Mouse (Mus musculus) mature B cell (primary cell): ENCODE data around the gene Ulk4.
"Not testable (repeated sequence)": the region's sequence is repeated elsewhere in the genome, so short reads cannot be mapped to it uniquely, and the experiment has no call there.

Source experiments
- in situ Hi-C: fragments of 300-500 bp; cut with MboI; formaldehyde crosslinking; loops from 2 replicates; pipeline ENCODE4 v1.14.3; 2019

Ulk4 gene

GRCm38 (mm10) chr9:120934821-120935633 is 342.0 kb downstream of the Ulk4 start:
- in situ Hi-C loops, result loop anchor here (25.0 kb wide), 1 partner anchor 348 kb away; no protein-coding TSS in a partner anchor

- in situ Hi-C loops, result loop anchor here (25.0 kb wide), 1 partner anchor 347 kb away; no protein-coding TSS in a partner anchor
Observed at GRCm38 (mm10) chr9:120933886-120934758, 342.9 kb downstream of the Ulk4 start.

- in situ Hi-C loops, result loop anchor here (25.0 kb wide), 1 partner anchor 346 kb away; no protein-coding TSS in a partner anchor
Observed at GRCm38 (mm10) chr9:120933587-120933885, 343.5 kb downstream of the Ulk4 start.

DNA sequence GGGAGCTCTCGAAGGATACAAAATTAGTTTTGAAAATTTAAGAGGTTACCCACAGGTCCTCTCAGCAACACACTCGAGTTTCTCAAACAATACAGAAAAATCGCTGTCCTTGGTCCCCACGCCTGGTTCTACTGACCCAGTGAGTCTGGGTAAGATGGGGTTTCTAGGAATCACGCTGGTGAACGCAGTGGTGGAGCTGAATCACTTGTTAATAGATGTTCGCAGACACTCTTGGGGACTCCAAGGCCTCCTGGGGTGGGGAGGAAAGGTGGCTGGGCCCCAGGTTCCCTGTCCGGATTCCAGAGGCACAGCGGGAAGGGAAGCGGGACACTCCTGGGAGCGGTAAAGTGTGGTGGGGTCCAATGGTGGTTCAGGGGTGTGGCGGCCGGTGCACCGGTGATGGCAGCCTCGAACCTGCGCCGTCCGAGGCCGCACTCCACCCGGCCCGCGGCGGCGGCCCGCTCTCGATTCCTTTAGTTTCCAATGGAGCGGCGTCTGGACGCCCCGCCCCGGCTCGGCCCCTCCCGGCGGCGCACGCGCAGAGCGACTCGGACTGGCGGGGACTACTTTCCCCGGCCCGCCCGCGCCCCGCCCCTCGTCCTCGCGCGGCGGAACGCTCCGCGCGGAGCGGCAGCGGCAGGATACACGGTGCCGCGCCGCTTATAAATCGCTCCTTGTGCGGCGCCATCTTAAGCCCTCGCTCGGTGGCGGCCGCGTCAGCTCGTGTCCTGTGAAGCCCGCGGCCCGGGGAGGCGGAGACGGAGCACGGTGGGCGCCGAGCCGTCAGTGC is 344.0 kb downstream of the Ulk4 start:
- in situ Hi-C loops, result loop anchor here (25.0 kb wide), 1 partner anchor 346 kb away; no protein-coding TSS in a partner anchor

DNA sequence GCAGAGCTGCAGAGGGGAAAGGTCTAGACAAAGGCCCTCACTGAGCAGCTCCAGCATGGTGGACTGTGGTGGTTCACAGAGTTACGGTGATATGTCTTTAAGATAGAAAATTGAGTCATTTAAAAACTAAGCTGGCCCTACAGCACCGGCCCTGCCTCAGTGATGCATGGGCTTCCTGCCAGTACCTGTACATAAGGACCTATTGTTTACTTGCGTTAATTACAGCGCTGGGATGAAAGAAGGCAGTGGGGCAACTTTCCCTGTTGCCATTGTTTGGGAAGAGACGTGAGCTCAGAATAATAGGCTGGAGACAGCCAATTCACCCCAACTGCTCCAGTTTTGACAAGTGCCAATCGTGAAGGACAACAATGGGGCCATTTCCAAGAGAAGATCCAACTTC is 344.6 kb downstream of the Ulk4 start:
- in situ Hi-C loops, result loop anchor here (25.0 kb wide), 1 partner anchor 345 kb away; no protein-coding TSS in a partner anchor

DNA sequence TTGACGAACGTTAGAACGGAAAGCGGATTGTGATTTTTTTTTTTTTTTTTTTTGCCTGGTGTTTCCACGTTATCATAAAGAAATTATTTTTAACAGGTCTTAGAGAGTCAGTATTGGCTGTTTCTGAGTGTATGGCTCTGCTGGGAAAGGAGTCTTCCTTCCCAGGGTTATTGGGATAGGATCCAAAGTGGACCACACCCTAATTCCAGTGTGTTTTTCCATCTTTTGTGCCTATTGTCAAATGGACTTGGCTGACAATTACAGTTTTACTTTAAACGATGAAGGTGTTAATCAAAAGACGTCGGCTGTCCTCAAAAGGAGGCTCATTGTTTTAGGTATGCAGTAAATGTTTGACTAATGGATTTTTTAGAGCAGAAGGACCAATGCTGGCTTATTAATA is 346.2 kb downstream of the Ulk4 start:
- in situ Hi-C loops, result loop anchor here (25.0 kb wide), 1 partner anchor 344 kb away; no protein-coding TSS in a partner anchor

DNA sequence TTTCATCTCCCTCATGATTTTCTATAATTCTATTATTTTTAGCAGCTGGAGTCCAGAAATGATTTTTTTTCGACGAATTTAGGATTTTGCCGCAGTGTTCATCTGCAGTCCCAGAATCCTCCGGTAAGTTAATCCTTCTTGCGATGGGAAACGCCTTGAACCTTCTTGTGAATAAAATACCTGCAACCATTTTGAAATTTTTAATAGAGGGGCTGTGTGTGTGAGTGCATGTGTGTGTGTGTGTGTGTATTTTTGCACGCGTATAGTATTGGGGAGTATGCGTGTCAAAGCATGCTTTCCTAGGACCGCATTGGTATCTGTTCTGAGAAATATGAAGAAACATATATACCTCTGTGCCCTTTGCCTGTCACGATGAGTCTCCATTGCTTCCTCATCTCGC is 347.0 kb downstream of the Ulk4 start:
- in situ Hi-C loops, result loop anchor here (25.0 kb wide), 1 partner anchor 343 kb away; no protein-coding TSS in a partner anchor

DNA sequence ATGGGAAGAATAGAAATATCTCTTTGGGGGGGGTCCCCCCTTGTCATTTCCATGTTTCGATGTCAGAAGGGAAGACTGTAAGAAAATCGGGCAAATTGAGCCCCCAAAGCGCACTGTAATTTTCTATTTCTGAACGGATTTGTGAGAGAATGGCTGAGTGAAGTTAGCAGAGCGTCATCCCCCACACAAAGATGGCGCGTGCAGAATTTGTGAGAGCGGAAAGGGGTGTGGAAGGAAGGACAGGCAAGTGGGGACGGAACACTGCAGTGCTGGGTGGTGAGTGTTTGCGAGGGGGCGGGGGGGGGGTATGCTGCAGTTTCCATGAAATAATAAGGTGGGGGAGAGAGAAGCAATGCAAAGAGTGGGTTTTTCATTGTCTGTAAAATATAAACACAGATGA is 347.9 kb downstream of the Ulk4 start, which contains the start of gene Ctnnb1:
Gene Ctnnb1 (plus strand): TSS at position 136 of the 400 bp plus-strand sequence.
- in situ Hi-C loops, result loop anchor here (25.0 kb wide), 1 partner anchor 342 kb away; no protein-coding TSS in a partner anchor

DNA sequence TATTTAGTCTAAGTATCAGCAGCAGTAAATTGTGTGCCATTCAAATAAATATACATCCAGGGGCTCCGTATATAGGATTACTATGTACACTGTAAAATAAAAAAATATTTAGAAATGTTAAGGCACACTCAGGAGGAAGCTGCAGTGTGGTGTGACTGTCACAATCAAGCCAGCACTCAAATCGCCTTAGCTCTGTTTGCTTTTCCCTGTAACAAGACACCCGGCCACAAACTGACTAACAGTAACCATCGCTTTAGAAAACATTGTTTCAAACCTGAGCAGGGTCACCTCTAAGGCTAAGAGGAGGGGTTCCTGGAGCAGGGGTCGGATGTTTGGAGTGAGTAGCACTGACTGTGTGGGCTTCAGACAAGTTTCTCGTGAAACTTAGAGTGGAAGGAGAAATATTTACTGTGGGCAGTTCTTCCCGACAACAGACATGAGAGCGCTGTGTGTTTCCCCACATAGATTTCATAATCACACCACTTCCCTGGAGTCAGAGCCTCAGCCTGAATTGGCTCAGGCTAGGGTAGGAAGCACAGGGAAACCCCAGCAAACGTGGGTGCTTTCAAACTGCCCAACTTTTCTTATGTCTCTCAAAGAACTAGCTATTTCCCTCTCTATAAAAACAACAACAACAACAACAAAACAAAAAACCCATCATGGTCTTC is 349.9 kb downstream of the Ulk4 start:
- in situ Hi-C loops, result loop anchor here (25.0 kb wide), 1 partner anchor 340 kb away; no protein-coding TSS in a partner anchor

DNA sequence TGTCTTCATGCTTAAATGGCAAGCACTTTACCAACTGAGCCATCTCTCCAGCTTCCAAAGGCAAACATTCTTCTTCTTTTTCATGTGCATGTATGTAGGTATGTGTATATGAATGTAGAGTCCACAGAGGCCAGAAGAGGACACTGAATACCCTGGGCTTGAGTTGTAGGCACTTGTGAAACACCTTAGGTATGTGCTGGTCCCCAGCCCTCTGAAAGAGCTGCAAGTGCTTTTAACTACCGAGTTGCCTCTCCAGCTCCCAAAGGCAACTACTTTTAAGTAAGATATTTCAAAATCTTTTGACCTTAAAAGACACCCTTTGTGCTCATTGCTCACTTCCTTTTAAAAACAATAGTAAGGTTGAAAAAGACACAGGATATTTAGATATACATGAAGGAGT is 350.9 kb downstream of the Ulk4 start:
- in situ Hi-C loops, result loop anchor here (25.0 kb wide), 1 partner anchor 339 kb away; no protein-coding TSS in a partner anchor

DNA sequence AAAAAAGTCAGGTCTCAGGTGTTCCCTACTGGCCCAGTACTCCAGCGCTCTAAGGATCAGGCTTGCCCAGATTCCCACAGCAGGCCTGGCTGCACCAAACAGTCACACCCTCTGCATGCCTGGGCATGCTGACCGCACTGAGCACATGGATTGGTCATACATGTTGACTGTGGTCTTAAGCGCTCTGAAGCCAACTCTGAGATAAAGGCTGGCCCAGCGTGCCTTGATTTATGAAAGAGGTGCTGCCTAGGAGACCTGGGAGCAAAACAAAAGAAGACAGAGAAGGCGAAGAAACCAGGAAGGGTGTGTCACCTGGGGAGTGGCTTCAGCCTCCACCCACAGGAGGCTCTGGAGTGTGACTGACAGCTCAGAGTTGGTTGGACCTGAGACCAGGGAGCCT is 357.9 kb downstream of the Ulk4 start:
- in situ Hi-C loops, result no loop called here

- in situ Hi-C loops, result no loop called here
Observed at GRCm38 (mm10) chr9:120918642-120919041, 358.4 kb downstream of the Ulk4 start.

DNA sequence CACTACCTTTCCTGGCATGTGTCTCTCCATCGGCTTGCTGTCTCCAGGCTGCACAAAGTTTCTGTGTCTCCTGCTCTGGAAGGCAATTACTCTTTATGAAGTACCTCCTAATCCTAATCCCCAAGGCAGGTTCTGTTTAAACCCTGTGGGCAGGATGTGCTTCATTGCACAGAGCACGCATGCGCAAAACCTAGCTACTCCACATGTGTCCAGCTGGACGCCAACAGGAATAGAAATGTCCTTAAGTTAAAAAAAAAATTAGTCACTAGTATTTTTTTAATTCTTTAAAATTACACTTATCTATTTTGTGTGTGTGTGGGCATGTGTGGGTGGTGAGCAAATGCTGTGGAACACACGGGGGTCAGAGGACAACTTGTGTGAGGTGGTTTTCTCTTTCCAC is 358.8 kb downstream of the Ulk4 start:
- in situ Hi-C loops, result no loop called here

- in situ Hi-C loops, result not testable (repeated sequence)
Observed at GRCm38 (mm10) chr9:120917619-120918018, 359.4 kb downstream of the Ulk4 start.

DNA sequence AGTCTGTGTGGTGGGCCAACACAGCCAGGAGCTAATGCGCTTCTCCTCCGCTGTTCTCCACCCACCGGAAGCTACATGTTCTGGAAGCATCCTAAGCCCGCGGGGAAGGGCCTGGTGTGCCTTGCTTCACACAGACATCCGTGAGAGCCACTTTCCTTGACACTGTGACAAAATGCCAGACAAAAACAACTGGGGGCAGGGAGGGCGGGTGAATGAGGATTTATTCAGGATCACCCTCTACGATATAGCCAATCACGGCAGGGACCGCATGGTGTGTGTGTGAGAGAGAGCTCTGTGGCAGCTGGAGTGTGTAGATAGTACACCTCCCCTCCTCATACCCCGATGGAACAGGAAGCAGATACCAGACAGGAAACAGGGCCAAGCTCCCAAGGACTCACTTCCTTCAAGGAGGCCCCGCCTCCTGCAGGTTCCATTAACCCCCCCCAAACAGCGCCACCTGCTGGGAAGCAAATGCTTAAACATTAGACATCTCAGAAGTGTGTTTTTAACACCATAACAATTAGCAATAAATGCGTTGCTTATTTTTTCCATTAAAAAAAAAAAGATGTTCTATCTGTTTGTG is 362.0 kb downstream of the Ulk4 start:
- in situ Hi-C loops, result no loop called here

DNA sequence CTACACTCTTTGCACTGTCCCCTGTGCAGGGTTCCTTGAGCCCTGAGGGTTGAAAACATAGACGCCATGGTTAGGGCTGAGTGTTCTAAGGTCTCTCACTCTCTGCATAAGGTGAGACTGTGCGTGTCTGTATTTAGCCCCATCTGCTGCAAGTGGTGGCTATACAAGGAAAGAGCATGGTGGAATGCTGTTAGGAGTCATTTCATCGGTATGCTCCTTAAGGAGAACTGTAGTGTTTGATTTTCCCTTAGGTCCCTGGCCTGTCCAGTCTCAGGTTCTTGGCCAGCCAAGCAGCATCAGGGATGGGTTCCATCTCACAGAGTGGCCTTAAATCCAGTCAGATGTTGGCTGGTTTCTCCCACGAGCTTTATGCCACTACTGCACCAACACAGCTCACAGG is 362.6 kb downstream of the Ulk4 start:
- in situ Hi-C loops, result no loop called here

DNA sequence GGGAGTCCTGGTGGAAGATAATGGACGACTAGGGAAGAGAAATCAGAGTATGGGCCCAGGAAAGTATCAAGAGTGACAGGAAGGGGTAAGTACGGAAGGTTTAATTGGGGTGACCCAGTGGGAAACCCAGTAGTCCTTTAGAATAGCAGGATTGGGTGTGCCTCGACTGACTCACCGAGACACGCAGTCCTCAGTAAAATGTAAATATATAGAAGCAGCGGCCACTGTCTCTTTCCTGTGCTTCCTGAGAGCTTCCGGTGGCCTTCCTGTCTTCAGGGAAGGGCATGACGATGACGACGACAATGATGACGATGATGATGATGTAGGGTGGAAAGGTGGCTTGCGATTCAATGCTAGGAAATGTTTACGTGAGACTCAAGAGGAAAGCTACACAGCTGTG is 363.8 kb downstream of the Ulk4 start:
- in situ Hi-C loops, result no loop called here

GRCm38 (mm10) chr9:120908461-120908860 is 368.5 kb downstream of the Ulk4 start:
- in situ Hi-C loops, result no loop called here
